Mouse (Mus musculus) heart, postnatal 36 days (tissue): ENCODE measurements around the gene Postn. TPM values are rescaled to one million over a fixed set of nuclear protein-coding genes. Genes with fewer than 3 reads are reported as not detected.
A peak's percentile ranks its signal among the peaks of the same experiment; 100 is the strongest.

Experiments
- DNase-seq, 2 experiments: peaks; one replicate each; pipeline ENCODE4 v3.0.0; 2021 to 2022
- intact Hi-C: fragments of 180-260 bp; cut with DNase I; formaldehyde crosslinking; loops from one replicate; pipeline ENCODE4 v1.15.1; 2025
- total RNA-seq, 2 experiments: library from RNA; stranded (reverse); gene quantifications; 2 replicates each; pipeline ENCODE4 v1.2.3; 2021

Gene Postn
- 10 to 100 TPM; 24.0 to 27.5 TPM for total RNA-seq

GRCm38 (mm10) chr3:54360897-54361296 is at the start of gene Postn:
Gene Postn, plus strand, starts transcription at chr3:54361109.
- peak in 1 of 2 experiments; percentile 14 for DNase-seq
- intact Hi-C loops = loop anchor here (5.0 kb wide), 1 partner anchor 116 kb away; no protein-coding TSS in a partner anchor

- no peak for DNase-seq
- intact Hi-C loops = loop anchor here (2.0 to 10.0 kb wide), 3 partner anchors 579 to 789 kb away; no protein-coding TSS in a partner anchor
These were observed 46.9 kb upstream of the Postn start for GRCm38 (mm10) chr3:54314055-54314454.

- DNase-seq = peak; percentile 74 to 82
- intact Hi-C loops = loop anchor here (1.0 to 2.0 kb wide), 2 partner anchors 319 to 336 kb away; no protein-coding TSS in a partner anchor
These were observed 7.8 kb upstream of the Postn start for GRCm38 (mm10) chr3:54352891-54353652.

GRCm38 (mm10) chr3:54357561-54357960 is 3.3 kb upstream of the Postn start:
- intact Hi-C loops = loop anchor here (1.0 to 5.0 kb wide), 3 partner anchors 170 to 315 kb away; no protein-coding TSS in a partner anchor
- peak in 1 of 2 experiments; percentile 13 for DNase-seq

- intact Hi-C loops = loop anchor here (5.0 kb wide), 2 partner anchors 169 to 234 kb away; no protein-coding TSS in a partner anchor
- DNase-seq = peak; percentile 22 to 24
These were observed 2.3 kb upstream of the Postn start for GRCm38 (mm10) chr3:54358463-54359189.

- intact Hi-C loops = loop anchor here (5.0 kb wide), 1 partner anchor 116 kb away; no protein-coding TSS in a partner anchor
These were observed 747 bp downstream of the Postn start for GRCm38 (mm10) chr3:54361656-54362055.

GRCm38 (mm10) chr3:54371015-54371414 is 10.1 kb downstream of the Postn start:
- intact Hi-C loops = no loop called here
- DNase-seq = no peak

More at GRCm38 (mm10) chr3:54361656-54362055, 747 bp downstream of the Postn start:
- no peak for DNase-seq

GRCm38 (mm10) chr3:54372625-54373024 is 11.7 kb downstream of the Postn start:
- no peak for DNase-seq
- intact Hi-C loops = loop anchor here (1.0 kb wide), 1 partner anchor 29 kb away; no protein-coding TSS in a partner anchor

- intact Hi-C loops = no loop called here
- DNase-seq = no peak
These were observed 15.1 kb downstream of the Postn start for GRCm38 (mm10) chr3:54376014-54376413.

GRCm38 (mm10) chr3:54377647-54378046 is 16.7 kb downstream of the Postn start:
- intact Hi-C loops = no loop called here
- DNase-seq = no peak

GRCm38 (mm10) chr3:54378135-54378534 is 17.2 kb downstream of the Postn start:
- DNase-seq = no peak
- intact Hi-C loops = no loop called here

GRCm38 (mm10) chr3:54379981-54380380 is 19.1 kb downstream of the Postn start:
- no peak for DNase-seq
- intact Hi-C loops = no loop called here

GRCm38 (mm10) chr3:54399321-54399720 is 38.4 kb downstream of the Postn start:
- intact Hi-C loops = no loop called here
- no peak for DNase-seq

- no peak for DNase-seq
- intact Hi-C loops = no loop called here
These were observed 39.0 kb downstream of the Postn start for GRCm38 (mm10) chr3:54399911-54400310.

- no peak for DNase-seq
- intact Hi-C loops = no loop called here
These were observed 39.7 kb downstream of the Postn start for GRCm38 (mm10) chr3:54400617-54401016.

- intact Hi-C loops = no loop called here
- no peak for DNase-seq
These were observed 40.8 kb downstream of the Postn start for GRCm38 (mm10) chr3:54401706-54402105.

GRCm38 (mm10) chr3:54403791-54404190 is 42.9 kb downstream of the Postn start:
- no peak for DNase-seq
- intact Hi-C loops = no loop called here

- DNase-seq = no peak
- intact Hi-C loops = no loop called here
These were observed 45.7 kb downstream of the Postn start for GRCm38 (mm10) chr3:54406567-54406966.

GRCm38 (mm10) chr3:54411052-54411451 is 50.1 kb downstream of the Postn start:
- intact Hi-C loops = no loop called here
- DNase-seq = no peak

- DNase-seq = no peak
- intact Hi-C loops = no loop called here
These were observed 52.1 kb downstream of the Postn start for GRCm38 (mm10) chr3:54412885-54413583.

GRCm38 (mm10) chr3:54413584-54413897 is 52.6 kb downstream of the Postn start:
- intact Hi-C loops = no loop called here
- no peak for DNase-seq
